Mouse (Mus musculus) kidney, postnatal 0 days (tissue): ENCODE measurements around the gene Zer1. TPM values are rescaled to one million over a fixed set of nuclear protein-coding genes. Genes with fewer than 3 reads are reported as not detected.
A peak's percentile ranks its signal among the peaks of the same experiment; 100 is the strongest.

ENCODE experiments used
- ATAC-seq: fragments of 200-750 bp; cut with Nextera tagmentation; replicated peaks from 2 replicates; pipeline ENCODE4 v1.8.0; 2017; ENCODE audit warnings: low read depth, moderate number of reproducible peaks, moderate TSS enrichment, moderate library complexity; ENCODE audit not compliant: low FRiP score
- DNase-seq: peaks from one replicate; pipeline ENCODE4 v3.0.0-alpha.2; 2016; ENCODE audit warnings: low spot score
- H3K27ac ChIP-seq: fragments of 300-500 bp; sonication (generic); 2 replicates; pipeline ENCODE4 v1.5.1; 2014; ENCODE audit warnings: mild to moderate bottlenecking
- H3K27me3 ChIP-seq: fragments of 300-500 bp; sonication (generic); 2 replicates; pipeline ENCODE4 v1.6.1; 2014; ENCODE audit warnings: low read length, mixed read lengths; ENCODE audit not compliant: insufficient read depth
- H3K36me3 ChIP-seq: fragments of 300-500 bp; sonication (generic); 2 replicates; pipeline ENCODE4 v1.6.1; 2014; ENCODE audit warnings: low read length, mixed read lengths; ENCODE audit not compliant: insufficient read depth
- H3K4me1 ChIP-seq: fragments of 300-500 bp; sonication (generic); replicated peaks from 2 replicates; pipeline ENCODE4 v1.6.1; 2014; ENCODE audit warnings: antibody characterized with exemption, low read length, mixed read lengths; ENCODE audit not compliant: insufficient read depth
- H3K4me2 ChIP-seq: fragments of 300-500 bp; sonication (generic); 2 replicates; pipeline ENCODE4 v1.6.1; 2014; ENCODE audit warnings: mild to moderate bottlenecking, low read length, moderate library complexity, mixed read lengths
- H3K4me3 ChIP-seq: fragments of 300-500 bp; sonication (generic); replicated peaks from 2 replicates; pipeline ENCODE4 v1.5.1; 2014; ENCODE audit warnings: low read depth, low read length
- H3K9ac ChIP-seq: fragments of 300-500 bp; sonication (generic); 2 replicates; pipeline ENCODE4 v1.6.1; 2014; ENCODE audit warnings: low read depth, low read length
- H3K9me3 ChIP-seq: fragments of 300-500 bp; sonication (generic); replicated peaks from 2 replicates; pipeline ENCODE4 v1.6.1; 2016; ENCODE audit warnings: low read length, inconsistent platforms, mixed read lengths
- CTCF ChIP-seq: IDR thresholded peaks from 2 replicates; pipeline ENCODE4 v1.5.1; 2016; ENCODE audit warnings: antibody characterized with exemption, low read depth, mild to moderate bottlenecking, moderate library complexity
- WGBS: fragments of 180-500 bp; shearing (Covaris S2); extraction: QIAGEN DNeasy Blood & Tissue Kit; methylation state at CpG from one replicate; pipeline ENCODE4 v1.1.7; 2014; 5-methylcytosine and 5-hydroxymethylcytosine counted together
- polyA plus RNA-seq: library from polyadenylated mRNA; unstranded; fragments of >200 nt; fragmentation: Nextera tagmentation; extraction: Ambion mirVana; gene quantifications from 2 replicates; pipeline ENCODE4 v1.2.1, GENCODE M21; 2015

The Zer1 gene
- polyA plus RNA-seq, 1 experiment from 2014 or later: 4.9 TPM

GRCm38 (mm10) chr2:30130156-30130555 is 5.8 kb upstream of the Zer1 start:
- DNase-seq (no peak), ATAC-seq (no peak)
- no peak overlapping the region for H3K9ac ChIP-seq
- H3K9me3 ChIP-seq: no peaks in the 10 kb centered on the region
- no peaks in the 10 kb centered on the region for H3K27me3 ChIP-seq
- no peak overlapping the region for H3K4me3 ChIP-seq
- 66% methylated on average over 4 of the region's 4 CpGs for WGBS
- no peak overlapping the region for H3K27ac ChIP-seq
- no peak overlapping the region for H3K4me2 ChIP-seq
- H3K4me1 ChIP-seq: 0 out of 2 replicates have a peak, but pooled peaks cover 11% of the 10 kb centered on the region
- no peak for TF ChIP-seq CTCF
- no peaks in the 10 kb centered on the region for H3K36me3 ChIP-seq

DNA sequence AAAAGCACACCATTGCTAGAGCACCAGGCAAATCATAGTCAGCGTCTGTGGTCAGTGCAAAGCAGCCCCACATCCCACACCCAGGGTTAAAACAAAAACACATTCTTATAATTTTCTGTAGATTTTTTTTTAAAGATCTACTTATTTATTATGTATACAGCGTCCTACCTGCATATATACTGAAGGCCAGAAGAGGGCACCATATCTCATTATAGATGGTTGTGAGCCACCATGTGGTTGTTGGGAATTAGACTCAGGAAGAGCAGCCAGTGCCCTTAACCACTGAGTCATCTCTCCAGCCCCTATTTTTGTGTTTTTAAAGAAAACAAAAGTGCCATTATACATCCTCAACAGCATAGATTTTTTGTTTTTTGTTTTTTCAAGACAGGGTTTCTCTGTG is 4.4 kb upstream of the Zer1 start:
- WGBS: 22% methylated on average over 2 of the region's 2 CpGs

DNA sequence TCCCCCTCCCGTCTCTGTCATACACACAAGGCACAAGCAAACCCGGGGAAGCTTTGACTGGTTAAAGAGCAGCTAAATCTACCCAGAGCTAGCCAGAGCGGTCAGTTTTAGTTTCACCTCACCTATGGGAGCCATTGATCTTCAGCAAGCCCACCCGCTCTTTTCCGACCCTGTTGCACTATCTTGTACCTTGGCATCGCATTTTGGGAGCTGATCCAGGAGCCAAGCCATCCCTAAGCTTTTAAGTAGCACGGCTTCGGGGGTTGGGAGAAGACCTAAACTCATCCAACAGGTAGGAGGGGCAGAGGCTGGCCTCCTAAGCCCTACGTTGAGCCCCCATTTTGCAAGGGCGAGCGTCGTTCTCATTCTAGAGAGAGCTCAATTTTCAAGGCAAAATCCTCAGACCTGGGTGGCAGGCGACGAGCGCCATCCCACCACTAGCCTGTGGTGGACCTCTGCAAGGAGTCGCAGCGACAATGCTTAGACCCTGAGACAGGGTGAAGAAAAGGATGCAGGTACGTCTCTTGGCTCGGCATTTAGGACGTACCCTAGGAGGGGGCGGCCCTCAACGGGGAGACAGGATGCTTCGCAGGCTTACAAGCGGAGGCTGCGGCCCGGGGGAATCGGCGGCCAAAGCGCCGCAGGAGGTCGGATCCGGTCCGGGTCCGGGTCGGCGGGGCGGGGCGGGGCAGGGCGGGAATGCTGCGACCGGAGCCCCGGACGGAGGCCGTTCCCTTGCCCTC is 485 bp downstream of the Zer1 start:
- no peak for DNase-seq
- H3K36me3 ChIP-seq: no peaks in the 10 kb centered on the region
- H3K27ac ChIP-seq: peak overlapping the region; percentile 90
- H3K9ac ChIP-seq: peak overlapping the region; percentile 88
- under 1% methylated on average over 44 of the region's 44 CpGs for WGBS
- H3K27me3 ChIP-seq: no peaks in the 10 kb centered on the region
- peaks cover 15% of the 10 kb centered on the region; the same call in 1 of the 2 replicates for H3K4me1 ChIP-seq
- ATAC-seq: no peak; the same call in 1 of the 2 replicates
- TF ChIP-seq CTCF: no peak; the same call in 1 of the 2 replicates
- H3K9me3 ChIP-seq: no peaks in the 10 kb centered on the region
- peak overlapping the region; percentile 94 for H3K4me2 ChIP-seq
- H3K4me3 ChIP-seq: peak overlapping the region; percentile 71

More for the DNA sequence above, 4.4 kb upstream of the Zer1 start:
- Histone ChIP-seq H3K9ac (no peak overlapping the region), H3K4me2 (no peak overlapping the region), H3K36me3 (no peaks in the 10 kb centered on the region), H3K4me1 (0 out of 2 replicates have a peak, but pooled peaks cover 9% of the 10 kb centered on the region), H3K9me3 (no peaks in the 10 kb centered on the region), H3K27ac (no peak overlapping the region), H3K4me3 (no peak overlapping the region), H3K27me3 (no peaks in the 10 kb centered on the region)
- DNase-seq: peak; percentile 81
- TF ChIP-seq CTCF: peak; percentile 89
- no peak for ATAC-seq

DNA sequence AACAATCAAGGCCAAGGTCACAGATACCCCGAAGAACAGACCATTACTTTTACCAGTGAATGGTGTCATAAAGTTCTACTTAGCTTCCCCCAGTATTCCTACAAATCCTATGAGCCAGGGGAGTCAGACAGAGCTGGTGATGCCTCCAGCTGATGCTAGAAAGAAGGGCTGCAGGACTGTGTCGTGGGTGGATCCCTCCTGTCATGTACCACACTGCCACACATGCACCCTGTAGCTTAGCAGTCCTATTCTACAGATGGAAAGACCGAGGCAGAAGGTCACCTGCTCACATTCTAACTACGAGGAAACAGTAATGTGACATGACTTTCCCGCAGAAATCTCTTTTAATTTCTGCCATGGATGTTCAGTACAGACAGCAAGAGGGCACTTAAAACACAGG is 1.6 kb downstream of the Zer1 start:
- no peak for TF ChIP-seq CTCF
- no peak overlapping the region for H3K9ac ChIP-seq
- no peak for ATAC-seq
- WGBS: 81% methylated on average over 5 of the region's 5 CpGs
- H3K4me1 ChIP-seq: peaks cover 15% of the 10 kb centered on the region; the same call in 1 of the 2 replicates
- no peaks in the 10 kb centered on the region for H3K36me3 ChIP-seq
- no peak overlapping the region for H3K27ac ChIP-seq
- H3K4me3 ChIP-seq: no peak overlapping the region
- H3K9me3 ChIP-seq: no peaks in the 10 kb centered on the region
- no peak overlapping the region for H3K4me2 ChIP-seq
- no peak for DNase-seq
- H3K27me3 ChIP-seq: no peaks in the 10 kb centered on the region

- WGBS: 84% methylated on average over 4 of the region's 4 CpGs
- H3K27me3 ChIP-seq: no peaks in the 10 kb centered on the region
- peaks cover 15% of the 10 kb centered on the region; the same call in 1 of the 2 replicates for H3K4me1 ChIP-seq
- no peak for TF ChIP-seq CTCF
- H3K4me2 ChIP-seq: no peak overlapping the region
- H3K36me3 ChIP-seq: 0 out of 2 replicates have a peak, but pooled peaks cover 6% of the 10 kb centered on the region
- H3K27ac ChIP-seq: no peak overlapping the region
- ATAC-seq (no peak), DNase-seq (no peak)
- no peak overlapping the region for H3K4me3 ChIP-seq
- H3K9ac ChIP-seq: no peak overlapping the region
- no peaks in the 10 kb centered on the region for H3K9me3 ChIP-seq
These were observed 4.1 kb downstream of the Zer1 start for GRCm38 (mm10) chr2:30120269-30120668.

DNA sequence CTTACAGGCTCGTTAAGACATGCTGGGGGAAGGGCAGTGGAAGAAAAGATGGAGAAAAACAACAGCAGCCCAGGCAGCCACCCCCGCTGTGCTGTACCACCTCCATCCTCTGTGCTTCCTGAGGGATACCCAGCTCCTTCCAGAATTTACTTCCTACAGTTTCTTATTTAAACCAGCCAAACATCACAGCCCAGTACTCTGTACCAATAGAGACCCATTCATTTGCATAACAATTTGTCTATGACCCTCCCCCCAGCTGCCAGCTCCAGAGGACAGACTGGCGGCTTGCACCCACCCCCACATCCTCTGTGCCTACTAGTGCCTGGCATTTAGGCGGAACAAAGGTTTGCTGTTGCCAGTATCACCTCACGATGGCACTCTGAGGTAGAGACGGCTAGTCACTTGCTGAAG is 4.7 kb downstream of the Zer1 start:
- Histone ChIP-seq H3K9ac (no peak overlapping the region), H3K4me1 (peaks cover 10% of the 10 kb centered on the region; the same call in 1 of the 2 replicates), H3K9me3 (no peaks in the 10 kb centered on the region), H3K27me3 (no peaks in the 10 kb centered on the region), H3K4me3 (no peak overlapping the region), H3K27ac (no peak overlapping the region), H3K36me3 (0 out of 2 replicates have a peak, but pooled peaks cover 6% of the 10 kb centered on the region), H3K4me2 (no peak overlapping the region)
- WGBS: 30% methylated on average over 6 of the region's 6 CpGs
- DNase-seq (peak; percentile 11), ATAC-seq (no peak)
- TF ChIP-seq CTCF: no peak; the same call in 1 of the 2 replicates
